Mouse (Mus musculus) MEL (cell line): ENCODE results near the gene Rtf1. TPM values are rescaled to one million over a fixed set of nuclear protein-coding genes. Genes with fewer than 3 reads are reported as not detected.
A peak's percentile ranks its signal among the peaks of the same experiment; 100 is the strongest.

Source experiments
- DNase-seq: peaks from one replicate; pipeline ENCODE4 v3.0.0; 2011; ENCODE audit warnings: low read depth, low spot score
- H3K27ac ChIP-seq: 2 replicates; pipeline ENCODE4 v1.5.1; 2012; ENCODE audit warnings: low read depth, mild to moderate bottlenecking, control low read depth, low read length, moderate library complexity; ENCODE audit not compliant: control insufficient read depth
- H3K27me3 ChIP-seq, 2 experiments: fragments of 150-350 bp in 1 of 2; sonication (generic) in 1 of 2; 2 replicates each; pipeline ENCODE4 v1.6.1; 2012; ENCODE audit warnings: low read length in 2 of 2, mild to moderate bottlenecking in 2 of 2, improper control_type of control experiment in 1 of 2, moderate library complexity in 1 of 2; ENCODE audit not compliant: insufficient read depth in 2 of 2, control insufficient read depth in 1 of 2
- H3K36me3 ChIP-seq, 2 experiments: 2 replicates each; pipeline ENCODE4 v1.6.1; 2012 to 2014; ENCODE audit warnings: low read length in 2 of 2, improper control_type of control experiment in 1 of 2, inconsistent platforms in 1 of 2, mild to moderate bottlenecking in 1 of 2; ENCODE audit not compliant: insufficient read depth in 2 of 2, control insufficient read depth in 1 of 2
- H3K4me1 ChIP-seq, 2 experiments: fragments of 150-350 bp in 1 of 2; sonication (generic) in 1 of 2; 2 replicates each; pipeline ENCODE4 v1.6.1; 2012; ENCODE audit warnings: low read length in 2 of 2, improper control_type of control experiment in 1 of 2, mild to moderate bottlenecking in 1 of 2; ENCODE audit not compliant: insufficient read depth in 2 of 2, control insufficient read depth in 1 of 2
- H3K4me3 ChIP-seq, 2 experiments: fragments of 150-350 bp in 1 of 2; sonication (generic) in 1 of 2; 2 replicates each; pipeline ENCODE4 v1.5.1; 2012; ENCODE audit warnings: low read depth in 2 of 2, low read length in 2 of 2, mild to moderate bottlenecking in 2 of 2, moderate library complexity in 2 of 2, control low read depth in 1 of 2, improper control_type of control experiment in 1 of 2; ENCODE audit not compliant: control insufficient read depth in 1 of 2, insufficient read depth in 1 of 2
- H3K79me2 ChIP-seq: 2 replicates; pipeline ENCODE4 v1.6.1; 2012; ENCODE audit warnings: mild to moderate bottlenecking, low read length, moderate library complexity; ENCODE audit not compliant: control insufficient read depth, poor library complexity, insufficient read depth
- H3K9ac ChIP-seq: 2 replicates; pipeline ENCODE4 v1.6.1; 2012; ENCODE audit warnings: low read depth, mild to moderate bottlenecking, control low read depth, low read length, moderate library complexity; ENCODE audit not compliant: control insufficient read depth, poor library complexity, severe bottlenecking
- H3K9me3 ChIP-seq: fragments of 150-350 bp; sonication (generic); replicated peaks from 2 replicates; pipeline ENCODE4 v1.6.1; 2012; ENCODE audit warnings: mild to moderate bottlenecking, low read length, improper control_type of control experiment, moderate library complexity; ENCODE audit not compliant: insufficient read depth
- BHLHE40 ChIP-seq: IDR thresholded peaks from 2 replicates; pipeline ENCODE4 v1.6.1; 2012; ENCODE audit warnings: low read depth, mild to moderate bottlenecking, inconsistent platforms, low read length, improper control_type of control experiment, borderline replicate concordance
- CTCF ChIP-seq, 3 experiments: IDR thresholded peaks in 2 of 3; conservative IDR thresholded peaks in 1 of 3; 2 replicates each; pipeline ENCODE4 v1.5.1; 2011 to 2012; ENCODE audit warnings: low read length in 3 of 3, low read depth in 2 of 3, mild to moderate bottlenecking in 2 of 3, improper control_type of control experiment in 1 of 3, inconsistent platforms in 1 of 3, mixed read lengths in 1 of 3, moderate library complexity in 1 of 3; ENCODE audit not compliant: control insufficient read depth in 1 of 3, insufficient read depth in 1 of 3, poor library complexity in 1 of 3, severe bottlenecking in 1 of 3
- ELF1 ChIP-seq: IDR thresholded peaks from 2 replicates; pipeline ENCODE4 v1.6.1; 2014; ENCODE audit warnings: low read depth, mild to moderate bottlenecking, inconsistent platforms, low read length, improper control_type of control experiment, moderate library complexity
- EP300 ChIP-seq, 2 experiments: IDR thresholded peaks; 2 replicates each; pipeline ENCODE4 v1.6.1; 2011; ENCODE audit warnings: improper control_type of control experiment in 2 of 2, low read length in 2 of 2, low read depth in 1 of 2, mild to moderate bottlenecking in 1 of 2
- ETS1 ChIP-seq: IDR thresholded peaks from 2 replicates; pipeline ENCODE4 v1.6.1; 2012; ENCODE audit warnings: low read depth, mild to moderate bottlenecking, inconsistent platforms, low read length, improper control_type of control experiment, moderate library complexity
- GATA1 ChIP-seq: IDR thresholded peaks from 2 replicates; pipeline ENCODE4 v1.6.1; 2011; ENCODE audit warnings: low read depth, low read length, improper control_type of control experiment
- JUND ChIP-seq: IDR thresholded peaks from 2 replicates; pipeline ENCODE4 v1.6.1; 2011; ENCODE audit warnings: low read depth, mild to moderate bottlenecking, improper control_type of control experiment, low read length
- KAT2A ChIP-seq: conservative IDR thresholded peaks from 2 replicates; pipeline ENCODE4 v1.6.1; 2012; ENCODE audit warnings: low read depth, low read length, improper control_type of control experiment, inconsistent platforms
- MAFK ChIP-seq: IDR thresholded peaks from 2 replicates; pipeline ENCODE4 v1.6.1; 2011; ENCODE audit warnings: low read depth, mild to moderate bottlenecking, low read length, improper control_type of control experiment, borderline replicate concordance
- MAZ ChIP-seq: IDR thresholded peaks from 2 replicates; pipeline ENCODE4 v1.6.1; 2012; ENCODE audit warnings: low read depth, mild to moderate bottlenecking, inconsistent platforms, low read length, improper control_type of control experiment
- MEF2A ChIP-seq: IDR thresholded peaks from 2 replicates; pipeline ENCODE4 v1.6.1; 2014; ENCODE audit warnings: low read depth, mild to moderate bottlenecking, inconsistent platforms, low read length, improper control_type of control experiment; ENCODE audit not compliant: poor library complexity, insufficient replicate concordance, severe bottlenecking; ENCODE audit errors: extremely low read depth
- MYB ChIP-seq: IDR thresholded peaks from 2 replicates; pipeline ENCODE4 v1.6.1; 2011; ENCODE audit warnings: mild to moderate bottlenecking, low read depth, low read length, improper control_type of control experiment
- MYC ChIP-seq: IDR thresholded peaks from 2 replicates; pipeline ENCODE4 v1.6.1; 2011; ENCODE audit warnings: low read depth, mild to moderate bottlenecking, low read length, improper control_type of control experiment, moderate library complexity
- NELFE ChIP-seq: IDR thresholded peaks from 2 replicates; pipeline ENCODE4 v1.6.1; 2011; ENCODE audit warnings: low read depth, low read length, improper control_type of control experiment
- POLR2AphosphoS2 ChIP-seq: IDR thresholded peaks from 2 replicates; pipeline ENCODE4 v1.6.1; 2011; ENCODE audit warnings: low read length, improper control_type of control experiment
- RAD21 ChIP-seq: IDR thresholded peaks from 2 replicates; pipeline ENCODE4 v1.6.1; 2011; ENCODE audit warnings: mild to moderate bottlenecking, low read depth, low read length, improper control_type of control experiment
- SIN3A ChIP-seq: IDR thresholded peaks from 2 replicates; pipeline ENCODE4 v1.6.1; 2012; ENCODE audit warnings: low read length, improper control_type of control experiment, inconsistent platforms
- SMC3 ChIP-seq: IDR thresholded peaks from 2 replicates; pipeline ENCODE4 v1.6.1; 2011; ENCODE audit warnings: low read depth, low read length, improper control_type of control experiment
- TAL1 ChIP-seq: IDR thresholded peaks from 2 replicates; pipeline ENCODE4 v1.6.1; 2012; ENCODE audit warnings: mild to moderate bottlenecking, inconsistent platforms, low read length, moderate library complexity, mixed read lengths
- USF2 ChIP-seq, 2 experiments: IDR thresholded peaks; 2 replicates each; pipeline ENCODE4 v1.6.1; 2011 to 2012; ENCODE audit warnings: improper control_type of control experiment in 2 of 2, low read length in 2 of 2, borderline replicate concordance in 1 of 2, inconsistent platforms in 1 of 2, low read depth in 1 of 2, mild to moderate bottlenecking in 1 of 2; ENCODE audit not compliant: insufficient read depth in 1 of 2
- ZMIZ1 ChIP-seq: IDR thresholded peaks from 2 replicates; pipeline ENCODE4 v1.6.1; 2012; ENCODE audit warnings: low read depth, mild to moderate bottlenecking, inconsistent platforms, low read length, improper control_type of control experiment, moderate library complexity
- ZNF384 ChIP-seq: IDR thresholded peaks from 2 replicates; pipeline ENCODE4 v1.6.1; 2012; ENCODE audit warnings: low read depth, mild to moderate bottlenecking, inconsistent platforms, low read length, improper control_type of control experiment
- polyA plus RNA-seq, 2 experiments: library from polyadenylated mRNA; stranded (reverse) in 1 of 2; unstranded in 1 of 2; fragments of >175 nt in 1 of 2; fragments of >200 nt in 1 of 2; gene quantifications; 2 replicates each; pipeline versions ENCODE4 v1.2.1 to v1.2.4; 2012; ENCODE audit warnings: low replicate concordance in 2 of 2, low read depth in 1 of 2; ENCODE audit not compliant: insufficient read length in 2 of 2, insufficient read depth in 1 of 2, missing spikeins in 1 of 2
- total RNA-seq: library from RNA; depleted of rRNA; stranded (reverse); fragments of 300-350 nt; gene quantifications from 2 replicates; pipeline ENCODE4 v1.2.3, GENCODE M21; 2012

Gene Rtf1
- total and polyA plus RNA-seq, 3 experiments: 10.6 to 46.0 TPM; not detected in 1

- Histone ChIP-seq H3K79me2 (peaks cover 3% of the 10 kb centered on the region; the same call in 1 of the 2 replicates), H3K36me3 (no peaks in the 10 kb centered on the region; a peak in 2 of 4 replicates), H3K4me1 (peaks cover 0 to 3% of the 10 kb centered on the region in 2 experiments; a peak in 1 of 4 replicates), H3K9me3 (no peaks in the 10 kb centered on the region), H3K27me3 (no peaks in the 10 kb centered on the region), H3K9ac (no peak overlapping the region), H3K4me3 (no peak overlapping the region), H3K27ac (no peak overlapping the region)
- no peak for TF ChIP-seq EP300 (IDR thresholded peaks at IDR 0.05; ENCODE audit: low read depth in 1 of 2, low read length in 2 of 2)
- TF ChIP-seq USF2 (IDR thresholded peaks at IDR 0.05; ENCODE audit: borderline replicate concordance in 1 of 2, insufficient read depth in 1 of 2, low read depth in 1 of 2, low read length in 2 of 2): no peak
- no peak for TF ChIP-seq MAZ
- TF ChIP-seq MEF2A: no peak
- TF ChIP-seq POLR2AphosphoS2: no peak
- no peak for TF ChIP-seq MYB
- no peak for TF ChIP-seq JUND
- TF ChIP-seq ELF1: no peak
- TF ChIP-seq ZMIZ1: no peak
- TF ChIP-seq KAT2A: no peak
- no peak for TF ChIP-seq ETS1
- no peak for TF ChIP-seq GATA1
- no peak for TF ChIP-seq NELFE
- TF ChIP-seq RAD21: no peak
- TF ChIP-seq SMC3: no peak
- TF ChIP-seq MAFK: no peak
- no peak for TF ChIP-seq CTCF (IDR thresholded peaks at IDR 0.05 in 2 of 3, conservative IDR thresholded peaks at IDR 0.05 in 1 of 3; ENCODE audit: control insufficient read depth in 1 of 3, insufficient read depth in 1 of 3, low read depth in 2 of 3, low read length in 3 of 3, poor library complexity in 1 of 3, severe bottlenecking in 1 of 3)
- no peak for TF ChIP-seq SIN3A
- no peak for TF ChIP-seq MYC
- DNase-seq: no peak
Observed at GRCm38 (mm10) chr2:119737124-119737523, 62.3 kb downstream of the Rtf1 start.

DNA sequence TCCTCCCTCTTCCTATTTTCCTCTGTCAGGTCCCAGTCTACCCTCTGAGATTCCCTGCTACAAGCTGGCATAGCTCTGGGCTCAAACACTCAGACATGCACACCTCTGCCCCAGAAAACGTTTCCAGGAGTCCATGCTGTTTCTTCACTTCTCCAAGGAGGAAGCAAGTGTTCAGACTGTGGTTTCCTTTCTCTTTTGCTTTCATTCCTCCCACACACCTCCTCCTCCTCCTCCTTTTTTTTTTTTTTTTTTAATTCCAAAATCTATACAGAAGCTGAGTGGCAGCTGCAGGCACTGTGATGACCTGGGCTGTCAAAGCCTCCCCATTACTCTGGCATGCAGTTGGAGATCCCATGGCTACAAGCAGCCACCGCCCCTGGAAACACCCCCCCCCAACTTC lies 65.7 kb downstream of the Rtf1 start:
- DNase-seq: peak; percentile 45
- no peaks in the 10 kb centered on the region; a peak in 1 of 4 replicates for H3K36me3 ChIP-seq
- no peaks in the 10 kb centered on the region for H3K9me3 ChIP-seq
- peak overlapping the region; percentile 77; the same call in 1 of the 2 replicates for H3K27ac ChIP-seq
- H3K4me1 ChIP-seq: peaks cover 0 to 3% of the 10 kb centered on the region in 2 experiments; a peak in 1 of 4 replicates
- peaks cover 3% of the 10 kb centered on the region; the same call in 1 of the 2 replicates for H3K79me2 ChIP-seq
- no peak for TF ChIP-seq TAL1
- TF ChIP-seq BHLHE40: no peak
- peak; percentile 86 for TF ChIP-seq ZNF384
- TF ChIP-seq JUND: no peak
- peak overlapping the region; percentile 84 for H3K9ac ChIP-seq
- peak overlapping the region; percentile 82 to 99 for H3K4me3 ChIP-seq
- no peaks in the 10 kb centered on the region for H3K27me3 ChIP-seq
